Mouse (Mus musculus) heart, adult 2 months (tissue): ENCODE measurements at regions not wholly inside any gene's neighbourhood (a gene's known extent, or its start where the extent isn't known, plus 50 kb on each side); places are given as distances from the start of the nearest gene placed in this dataset.
A peak's percentile ranks its signal among the peaks of the same experiment; 100 is the strongest.

Source experiments
- DNase-seq, 2 experiments: peaks; one replicate each; pipeline ENCODE4 v3.0.0; 2021
- H3K27ac ChIP-seq: fragments of 200-600 bp; 2 replicates; pipeline ENCODE4 v1.8.1; 2022
- H3K27me3 ChIP-seq: fragments of 200-500 bp; 2 replicates; pipeline ENCODE4 v1.6.1; 2012; ENCODE audit warnings: mild to moderate bottlenecking, low read length, inconsistent platforms, mixed read lengths; ENCODE audit not compliant: control insufficient read depth, insufficient read depth
- H3K36me3 ChIP-seq: fragments of 200-500 bp; 2 replicates; pipeline ENCODE4 v1.6.1; 2012; ENCODE audit warnings: low read length, inconsistent platforms; ENCODE audit not compliant: control insufficient read depth, insufficient read depth
- H3K4me1 ChIP-seq: fragments of 200-500 bp; 2 replicates; pipeline ENCODE4 v1.6.1; 2011; ENCODE audit warnings: low read length; ENCODE audit not compliant: control insufficient read depth, insufficient read depth
- H3K4me3 ChIP-seq: fragments of 200-600 bp; 2 replicates; pipeline ENCODE4 v1.8.1; 2022
- H3K79me2 ChIP-seq: fragments of 200-500 bp; replicated peaks from 2 replicates; pipeline ENCODE4 v1.6.1; 2012; ENCODE audit warnings: mild to moderate bottlenecking, inconsistent platforms, low read length, moderate library complexity, mixed read lengths; ENCODE audit not compliant: control insufficient read depth, insufficient read depth
- H3K9ac ChIP-seq: fragments of 200-500 bp; 2 replicates; pipeline ENCODE4 v1.6.1; 2012; ENCODE audit warnings: low read depth, mild to moderate bottlenecking, control low read depth, inconsistent platforms, low read length, mixed read lengths
- CTCF ChIP-seq: fragments of 200-600 bp; IDR thresholded peaks from 2 replicates; pipeline ENCODE4 v1.8.1; 2022; ENCODE audit warnings: antibody characterized with exemption, mild to moderate bottlenecking, moderate library complexity
- EP300 ChIP-seq: fragments of 200-500 bp; IDR thresholded peaks from 2 replicates; pipeline ENCODE4 v1.6.1; 2011; ENCODE audit warnings: low read depth, low read length, control low read depth; ENCODE audit not compliant: insufficient read depth
- POLR2A ChIP-seq: fragments of 200-500 bp; IDR thresholded peaks from 2 replicates; pipeline ENCODE4 v1.6.1; 2011; ENCODE audit warnings: mild to moderate bottlenecking, low read depth, low read length, control low read depth; ENCODE audit not compliant: insufficient read depth
- WGBS: fragments of 180-500 bp; shearing (Covaris S2); methylation state at CpG from one replicate; pipeline ENCODE4 v1.1.7; 2018; 5-methylcytosine and 5-hydroxymethylcytosine counted together
- intact Hi-C: fragments of 180-260 bp; cut with DNase I; formaldehyde crosslinking; loops from one replicate; pipeline ENCODE4 v1.15.1; 2025

DNA sequence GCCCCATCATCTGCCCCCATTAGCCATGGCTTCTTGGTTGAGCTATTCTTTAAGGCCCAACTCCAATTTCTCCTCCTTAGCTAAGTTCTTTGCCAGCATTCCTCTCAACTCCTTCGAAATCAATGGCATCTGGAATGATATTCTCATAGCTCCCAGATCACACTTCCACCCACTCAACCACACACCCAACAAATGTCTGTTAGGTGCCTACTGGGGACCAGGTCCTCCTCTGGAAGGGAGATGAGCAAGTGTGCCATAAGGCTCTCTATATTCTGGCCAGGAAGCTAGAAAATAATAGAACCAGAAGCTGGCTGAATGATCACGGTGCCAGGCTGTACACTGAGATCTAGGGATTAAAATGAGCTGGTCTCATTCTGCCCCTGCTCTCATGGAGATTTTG is 161.6 kb downstream of the Hibadh start:
- Histone ChIP-seq H3K4me3 (no peak overlapping the region), H3K27me3 (no peaks in the 10 kb centered on the region), H3K27ac (peak overlapping the region; percentile 1; the same call in 1 of the 2 replicates), H3K9ac (no peak overlapping the region), H3K4me1 (peaks cover 8% of the 10 kb centered on the region), H3K79me2 (no peaks in the 10 kb centered on the region), H3K36me3 (no peaks in the 10 kb centered on the region)
- WGBS = 63% methylated on average over 2 of the region's 2 CpGs
- no peak for DNase-seq
- no peak for TF ChIP-seq POLR2A
- no peak for TF ChIP-seq CTCF
- TF ChIP-seq EP300 = no peak
- intact Hi-C loops = loop anchor here (2.0 kb wide), 1 partner anchor 26 kb away; no protein-coding TSS in a partner anchor

DNA sequence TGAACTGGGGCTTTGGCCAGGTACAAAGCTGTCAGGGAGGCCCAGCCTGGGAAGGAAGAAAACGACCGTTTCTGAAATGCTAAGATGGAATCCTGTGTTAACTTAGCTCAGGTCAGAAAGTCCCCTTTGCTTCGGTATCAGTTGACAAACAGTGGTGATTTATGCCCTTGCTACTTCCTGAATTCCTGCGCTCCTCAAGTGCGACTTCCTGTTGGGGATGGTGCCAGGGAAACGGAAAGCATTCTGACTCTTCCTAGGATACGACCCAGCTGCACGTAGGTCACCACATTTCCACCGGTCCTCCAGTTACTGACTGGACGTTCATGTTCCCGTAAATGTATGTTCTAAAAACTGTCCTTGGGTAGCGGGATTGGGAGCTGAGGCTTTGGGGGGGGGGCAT is 161.0 kb downstream of the Hibadh start:
- H3K79me2 ChIP-seq = no peaks in the 10 kb centered on the region
- WGBS = 32% methylated on average over 12 of the region's 12 CpGs
- intact Hi-C loops = loop anchor here (2.0 kb wide), 1 partner anchor 26 kb away; no protein-coding TSS in a partner anchor

DNA sequence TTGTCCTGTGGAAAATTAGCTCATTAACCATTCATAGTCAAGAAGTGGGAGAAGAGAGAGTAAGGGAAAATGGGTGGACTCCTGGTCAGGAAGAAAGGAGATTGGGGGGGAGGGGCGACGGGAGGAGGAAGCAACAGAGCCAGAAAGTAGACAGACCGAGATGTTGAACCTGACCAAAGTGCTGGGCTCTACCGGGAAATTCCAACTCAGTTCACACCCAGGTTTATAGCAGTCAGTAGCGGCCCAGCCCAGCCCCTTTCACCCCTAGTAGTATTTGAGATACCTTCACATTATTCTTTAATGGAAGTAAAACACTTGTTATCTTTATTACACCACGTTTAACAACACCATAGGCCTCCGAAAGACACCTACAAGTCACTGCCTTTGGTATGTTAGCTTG is 158.2 kb downstream of the Hibadh start:
- no peak for DNase-seq
- intact Hi-C loops = no loop called here
- Histone ChIP-seq H3K27ac (no peak overlapping the region), H3K27me3 (no peaks in the 10 kb centered on the region), H3K79me2 (no peaks in the 10 kb centered on the region), H3K36me3 (0 out of 2 replicates have a peak, but pooled peaks cover 2% of the 10 kb centered on the region), H3K4me3 (no peak overlapping the region), H3K4me1 (peaks cover 19% of the 10 kb centered on the region), H3K9ac (no peak overlapping the region)
- TF ChIP-seq EP300 (no peak), CTCF (no peak), POLR2A (no peak)
- WGBS = 63% methylated on average over 7 of the region's 7 CpGs

More for the DNA sequence above, 161.0 kb downstream of the Hibadh start:
- no peaks in the 10 kb centered on the region for H3K27me3 ChIP-seq
- no peaks in the 10 kb centered on the region for H3K36me3 ChIP-seq
- peak; percentile 46 to 48 for DNase-seq
- no peak overlapping the region for H3K9ac ChIP-seq
- peak overlapping the region; percentile 26; the same call in 1 of the 2 replicates for H3K27ac ChIP-seq
- TF ChIP-seq EP300 = no peak
- no peak for TF ChIP-seq CTCF
- TF ChIP-seq POLR2A = no peak
- no peak overlapping the region for H3K4me3 ChIP-seq
- H3K4me1 ChIP-seq = peaks cover 8% of the 10 kb centered on the region

DNA sequence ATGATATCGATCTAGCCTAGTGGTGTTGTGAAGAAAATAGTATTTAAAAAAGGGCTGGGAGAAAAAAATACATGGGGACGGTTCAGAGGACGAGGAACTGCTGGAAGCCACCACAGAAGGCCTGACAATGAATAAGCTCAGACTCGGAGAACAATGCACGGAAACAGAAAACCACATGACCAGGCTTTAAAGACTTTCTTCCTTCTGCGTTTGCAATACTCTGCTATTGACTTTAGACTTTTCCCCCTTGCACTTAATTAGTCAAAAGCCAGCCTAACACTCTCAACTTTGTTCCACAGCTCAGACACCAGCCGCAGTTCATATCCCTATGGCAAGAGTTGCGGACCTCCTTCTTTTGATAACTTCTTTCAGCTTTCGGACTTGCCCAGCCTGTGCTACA is 154.0 kb downstream of the Hibadh start:
- peak overlapping the region; percentile 72 for H3K27ac ChIP-seq
- no peak for DNase-seq
- WGBS = 50% methylated on average over 9 of the region's 9 CpGs
- intact Hi-C loops = no loop called here
- H3K4me3 ChIP-seq = no peak overlapping the region
- no peak overlapping the region for H3K9ac ChIP-seq
- H3K36me3 ChIP-seq = 0 out of 2 replicates have a peak, but pooled peaks cover 3% of the 10 kb centered on the region
- no peaks in the 10 kb centered on the region for H3K79me2 ChIP-seq
- peaks cover 14% of the 10 kb centered on the region for H3K4me1 ChIP-seq
- TF ChIP-seq CTCF = no peak
- 0 out of 2 replicates have a peak, but pooled peaks have one; percentile 16 for TF ChIP-seq POLR2A
- TF ChIP-seq EP300 = no peak
- H3K27me3 ChIP-seq = no peaks in the 10 kb centered on the region

DNA sequence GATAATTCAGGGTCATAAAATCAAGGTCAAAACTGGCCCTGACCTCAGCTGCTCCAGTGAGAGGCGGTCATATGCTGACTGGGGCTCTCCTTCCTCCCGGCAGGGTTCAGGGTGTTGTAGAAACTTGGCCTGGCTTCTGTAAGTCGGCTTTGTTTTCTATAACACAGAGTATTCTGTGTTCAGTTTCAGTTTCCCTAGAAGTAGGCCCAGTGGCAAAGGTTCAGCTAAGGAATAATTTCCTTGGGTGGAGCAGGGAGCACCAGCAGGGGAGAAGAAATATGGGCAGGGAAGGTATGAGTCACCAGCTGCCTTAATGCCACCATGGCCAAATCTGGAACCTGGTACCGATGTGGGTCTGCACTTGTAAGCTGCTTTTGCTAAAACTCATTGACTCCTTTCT is 153.5 kb downstream of the Hibadh start:
- Histone ChIP-seq H3K27me3 (no peaks in the 10 kb centered on the region), H3K9ac (no peak overlapping the region), H3K27ac (peak overlapping the region; percentile 72), H3K4me1 (peaks cover 14% of the 10 kb centered on the region), H3K4me3 (no peak overlapping the region), H3K36me3 (0 out of 2 replicates have a peak, but pooled peaks cover 3% of the 10 kb centered on the region), H3K79me2 (no peaks in the 10 kb centered on the region)
- intact Hi-C loops = no loop called here
- TF ChIP-seq POLR2A (no peak), CTCF (no peak), EP300 (no peak)
- WGBS = 27% methylated on average over 4 of the region's 4 CpGs
- peak in 1 of 2 experiments; percentile 28 for DNase-seq

DNA sequence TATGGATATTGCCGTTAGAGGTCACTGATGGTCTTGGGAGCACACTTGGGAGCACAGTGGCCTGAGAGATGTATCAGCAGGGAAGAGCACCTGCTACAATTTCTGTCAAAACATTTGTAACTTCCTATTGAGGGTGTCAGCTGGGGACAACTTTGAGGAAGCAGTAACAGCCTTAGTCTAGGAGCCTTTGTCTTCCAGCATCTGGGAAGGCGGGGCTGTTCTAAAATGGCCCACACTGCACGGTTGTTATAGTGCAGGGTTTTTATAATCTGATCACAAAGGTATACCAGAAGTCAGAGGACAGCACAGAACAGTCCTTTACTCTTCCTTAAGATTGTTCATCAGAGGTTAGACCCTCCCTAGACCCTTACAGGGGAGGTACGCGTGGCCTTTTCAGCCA is 152.3 kb downstream of the Hibadh start:
- no peak for TF ChIP-seq EP300
- no peak for TF ChIP-seq POLR2A
- no peak for TF ChIP-seq CTCF
- intact Hi-C loops = no loop called here
- DNase-seq = no peak
- Histone ChIP-seq H3K4me1 (peaks cover 14% of the 10 kb centered on the region), H3K9ac (no peak overlapping the region), H3K27me3 (no peaks in the 10 kb centered on the region), H3K27ac (no peak overlapping the region), H3K36me3 (0 out of 2 replicates have a peak, but pooled peaks cover 3% of the 10 kb centered on the region), H3K4me3 (no peak overlapping the region), H3K79me2 (no peaks in the 10 kb centered on the region)
- WGBS = 82% methylated on average over 5 of the region's 5 CpGs
